Mouse (Mus musculus): ENCODE results near the gene Ap3b1.

Gene Ap3b1

DNA sequence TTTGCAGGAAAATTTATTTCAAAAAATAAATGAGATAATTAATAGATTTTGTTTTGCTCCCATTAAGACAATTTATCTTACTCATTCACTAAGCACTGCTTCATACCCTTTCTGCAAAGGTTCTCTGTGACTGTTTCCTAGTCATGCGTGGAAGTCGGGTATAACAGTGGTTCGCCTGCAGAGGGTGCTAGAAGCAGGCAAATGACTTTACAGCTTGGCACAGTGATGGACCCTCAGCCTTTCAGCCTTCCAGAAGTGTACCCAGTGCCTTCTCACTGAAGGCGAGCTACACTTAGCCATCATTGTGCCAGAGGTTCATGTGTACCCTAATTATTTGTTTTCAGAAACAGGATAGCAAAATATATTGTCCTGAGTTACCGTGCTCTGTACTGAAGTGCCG, 92.5 kb downstream of the Ap3b1 start:
- DNase-seq (ENCODE audit: low read depth in 1 of 2, low spot score in 2 of 2): no peak

GRCm38 (mm10) chr13:94454131-94454530, 95.4 kb downstream of the Ap3b1 start:
- DNase-seq (ENCODE audit: low read depth in 1 of 2, low spot score in 2 of 2): no peak

- DNase-seq (ENCODE audit: low read depth in 1 of 2, low spot score in 2 of 2): no peak
Observed at GRCm38 (mm10) chr13:94459143-94459542, 100.4 kb downstream of the Ap3b1 start.

DNA sequence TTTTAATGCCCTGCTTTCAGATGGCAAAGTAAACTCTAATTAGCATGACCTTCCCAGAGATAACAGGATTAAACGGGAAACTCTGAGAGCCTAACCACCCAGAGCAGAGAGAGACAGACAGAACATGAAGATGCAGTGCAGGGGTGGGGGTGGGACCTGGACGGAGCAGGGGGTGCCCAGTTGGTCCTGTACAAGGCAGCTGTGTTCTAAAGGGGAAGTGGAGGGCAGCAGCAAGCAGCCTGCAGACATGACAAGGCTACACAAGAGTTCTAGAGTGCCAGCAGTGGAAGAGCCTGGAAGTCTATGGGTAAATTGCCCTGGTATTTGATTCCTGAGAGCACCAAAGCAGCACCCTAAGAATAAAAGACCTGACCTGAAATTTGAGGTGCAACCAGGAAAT, 105.5 kb downstream of the Ap3b1 start:
- no peak for DNase-seq (ENCODE audit: low read depth in 1 of 2, low spot score in 2 of 2)

- DNase-seq (ENCODE audit: low read depth in 1 of 2, low spot score in 2 of 2): no peak
Observed at GRCm38 (mm10) chr13:94468551-94468950, 109.8 kb downstream of the Ap3b1 start.

DNA sequence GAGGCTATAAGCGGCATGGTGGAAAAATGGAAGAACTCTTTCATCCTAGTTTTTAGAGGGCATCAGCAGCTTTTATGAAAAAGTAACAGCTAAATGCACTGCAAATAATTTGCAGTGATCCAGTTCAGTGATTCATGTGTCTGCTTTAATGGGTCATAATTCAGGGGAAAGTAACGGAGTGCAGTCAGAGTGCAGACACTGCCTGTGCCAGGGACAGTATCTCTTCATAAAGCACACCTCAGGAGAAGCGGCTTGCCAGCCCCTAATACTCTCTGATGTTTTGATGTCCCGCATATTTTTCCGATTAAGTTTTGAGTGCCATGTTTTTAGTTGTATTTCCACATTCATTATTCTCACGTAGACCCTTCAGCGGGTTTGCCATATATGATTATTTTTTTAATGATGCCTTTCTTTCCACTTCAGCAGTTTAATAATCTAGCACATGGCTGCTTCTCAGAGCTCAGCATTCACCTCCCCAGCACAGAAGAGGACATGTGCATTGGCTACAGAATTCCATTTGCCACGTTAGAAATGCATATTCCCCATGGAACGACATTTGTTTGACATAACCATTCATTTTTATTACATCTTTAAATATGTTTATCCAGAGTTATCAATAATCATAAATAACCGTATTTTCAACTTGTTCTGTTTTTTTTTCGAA, 112.4 kb downstream of the Ap3b1 start:
- no peak for DNase-seq (ENCODE audit: low read depth in 1 of 2, low spot score in 2 of 2)

DNA sequence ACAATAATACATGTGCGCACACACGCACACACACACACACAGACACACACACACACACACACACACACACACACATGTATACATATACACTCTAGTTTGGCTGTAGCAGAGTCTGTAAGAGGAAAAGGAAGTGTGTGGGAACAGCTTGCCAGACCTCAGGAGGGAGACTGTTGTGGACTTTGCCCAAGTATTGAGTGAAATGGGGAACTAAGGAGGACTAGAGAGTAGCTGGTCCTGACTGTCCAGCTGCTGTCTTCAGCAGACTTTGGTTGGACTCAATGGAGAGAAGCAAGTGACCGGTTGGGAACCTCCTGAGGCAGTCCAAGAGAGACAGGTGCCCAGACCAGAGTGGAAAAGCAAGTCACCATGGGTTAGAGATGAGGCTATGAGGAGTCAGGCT, 117.4 kb downstream of the Ap3b1 start:
- DNase-seq (ENCODE audit: low read depth in 1 of 2, low spot score in 2 of 2): no peak

DNA sequence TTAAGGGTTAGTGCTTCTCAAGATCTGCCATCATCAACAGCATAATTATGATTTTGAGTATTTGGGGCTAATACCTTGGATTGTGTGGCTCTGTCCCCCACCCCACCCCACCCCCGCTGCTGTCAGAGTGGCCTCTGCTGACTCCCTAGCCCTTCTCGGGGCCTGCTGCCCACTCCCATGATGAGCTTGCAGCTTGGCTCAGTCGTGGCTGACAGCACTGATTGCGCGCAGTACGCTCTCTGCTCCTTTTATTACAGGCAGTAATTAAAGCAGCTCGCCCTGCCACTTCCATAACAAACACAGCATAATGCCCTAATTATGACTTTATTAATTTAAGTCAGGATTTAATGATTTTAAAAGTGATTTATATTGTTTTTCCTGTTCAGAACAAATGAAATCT, 121.5 kb downstream of the Ap3b1 start:
- DNase-seq (ENCODE audit: low read depth in 1 of 2, low spot score in 2 of 2): no peak

GRCm38 (mm10) chr13:94490684-94491083, 131.9 kb downstream of the Ap3b1 start:
- DNase-seq (ENCODE audit: low read depth in 1 of 2, low spot score in 2 of 2): no peak

DNA sequence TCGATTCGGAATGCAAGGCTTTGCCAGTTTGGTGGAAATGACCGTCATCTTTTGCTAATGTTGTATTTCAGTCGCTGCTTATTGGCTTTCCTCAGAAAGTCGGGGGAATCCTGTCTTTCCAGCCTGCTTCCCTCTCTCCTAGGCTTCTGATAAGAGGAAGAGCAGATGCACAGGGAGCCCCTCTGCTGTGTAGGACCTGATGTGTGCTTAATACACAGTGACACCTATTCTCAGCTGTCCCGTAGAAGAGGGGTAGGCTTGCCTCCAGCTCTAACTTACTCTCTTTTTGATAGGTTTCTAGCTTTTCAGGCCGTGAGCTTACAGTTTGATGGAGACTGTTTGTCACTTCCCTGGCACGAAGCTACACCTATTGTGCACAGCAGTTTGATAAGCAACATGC, 132.4 kb downstream of the Ap3b1 start:
- no peak for DNase-seq (ENCODE audit: low read depth in 1 of 2, low spot score in 2 of 2)

GRCm38 (mm10) chr13:94497521-94497920, 138.8 kb downstream of the Ap3b1 start:
- no peak for DNase-seq (ENCODE audit: low read depth in 1 of 2, low spot score in 2 of 2)

- no peak for DNase-seq (ENCODE audit: low read depth in 1 of 2, low spot score in 2 of 2)
Observed at GRCm38 (mm10) chr13:94506411-94506810, 147.7 kb downstream of the Ap3b1 start.

DNA sequence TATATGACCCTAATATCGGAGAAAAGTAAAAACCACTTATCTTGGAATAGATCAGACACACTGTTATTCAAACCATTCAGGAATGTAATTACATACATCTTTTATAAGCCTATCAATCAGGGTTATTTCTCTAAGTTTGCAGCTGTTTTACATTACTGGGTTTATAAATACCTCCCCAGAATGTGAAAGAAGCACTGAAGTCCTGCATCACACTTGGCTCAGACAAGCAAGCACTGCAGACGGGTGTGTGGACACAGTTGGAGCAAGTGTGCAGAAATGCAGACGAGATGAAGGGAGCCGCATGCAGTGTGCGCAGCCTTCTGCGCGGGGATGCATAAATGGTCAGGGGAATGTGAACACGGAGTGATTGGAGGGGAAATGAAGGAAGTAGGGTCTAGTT, 149.6 kb downstream of the Ap3b1 start:
- DNase-seq (ENCODE audit: low read depth in 1 of 2, low spot score in 2 of 2): no peak

GRCm38 (mm10) chr13:94513157-94513767, 154.5 kb downstream of the Ap3b1 start:
- DNase-seq (ENCODE audit: low read depth in 1 of 2, low spot score in 2 of 2): no peak

- no peak for DNase-seq (ENCODE audit: low read depth in 1 of 2, low spot score in 2 of 2)
Observed at GRCm38 (mm10) chr13:94513898-94514297, 155.1 kb downstream of the Ap3b1 start.

GRCm38 (mm10) chr13:94514992-94515391, 156.2 kb downstream of the Ap3b1 start:
- no peak for DNase-seq (ENCODE audit: low read depth in 1 of 2, low spot score in 2 of 2)

- DNase-seq (ENCODE audit: low read depth in 1 of 2, low spot score in 2 of 2): no peak
Observed at GRCm38 (mm10) chr13:94516532-94516931, 157.8 kb downstream of the Ap3b1 start.

DNA sequence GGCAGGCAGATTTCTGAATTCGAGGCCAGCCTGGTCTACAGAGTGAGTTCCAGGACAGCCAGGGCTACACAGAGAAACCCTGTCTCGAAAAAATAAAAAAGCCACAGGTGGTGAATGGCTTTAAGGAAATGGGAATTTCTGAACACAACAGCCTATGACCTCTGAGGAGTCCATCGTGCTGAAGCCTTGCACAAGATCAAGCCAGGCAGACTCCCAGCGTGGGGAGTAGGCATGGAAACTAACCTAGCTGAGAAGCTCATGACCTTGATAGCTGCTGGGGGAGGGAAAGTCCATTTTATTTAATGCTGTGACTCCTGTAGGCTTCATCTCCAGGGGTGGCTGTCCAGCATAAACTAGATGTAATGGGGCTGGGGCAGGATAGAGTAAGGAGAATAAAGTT, 159.4 kb downstream of the Ap3b1 start:
- no peak for DNase-seq (ENCODE audit: low read depth in 1 of 2, low spot score in 2 of 2)

DNA sequence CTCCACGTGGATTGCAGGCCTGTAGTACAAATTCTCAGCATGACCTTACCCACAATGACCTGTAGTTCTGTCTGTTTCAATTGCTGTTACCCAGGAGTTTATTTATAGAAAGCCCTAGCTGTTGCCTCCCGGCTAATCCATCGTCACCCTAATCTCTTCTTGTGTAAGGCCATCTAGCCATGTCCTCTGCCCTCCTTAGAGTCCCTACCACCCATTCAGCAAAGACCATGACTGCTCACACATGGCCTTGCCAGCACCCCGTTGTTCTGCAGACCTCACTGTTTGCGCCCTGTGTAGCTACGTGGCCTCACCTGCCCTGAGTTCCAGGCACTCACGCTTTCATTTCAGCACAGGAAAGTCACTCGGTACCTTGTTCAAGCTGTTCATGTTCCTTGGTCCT, 160.5 kb downstream of the Ap3b1 start:
- DNase-seq (ENCODE audit: low read depth in 1 of 2, low spot score in 2 of 2): no peak

DNA sequence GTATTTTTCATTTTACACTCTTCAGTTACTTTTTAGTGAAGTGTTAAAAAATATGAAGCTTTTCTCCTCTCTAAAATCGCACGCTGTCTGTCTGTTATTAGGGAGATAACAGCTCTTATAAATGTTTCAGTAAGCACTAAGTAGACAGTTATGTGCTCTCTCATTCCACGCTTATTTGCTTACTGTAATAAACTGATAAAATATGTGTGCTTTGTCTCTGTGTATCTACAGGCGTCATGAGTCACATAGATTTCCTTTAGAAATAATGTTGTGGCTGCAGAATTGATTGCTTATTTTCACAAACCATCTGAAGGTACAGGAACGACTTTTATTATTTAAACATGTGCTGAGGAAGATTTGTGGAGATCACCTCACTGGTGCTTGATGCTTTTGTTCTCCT, 164.5 kb downstream of the Ap3b1 start:
- DNase-seq (ENCODE audit: low read depth in 1 of 2, low spot score in 2 of 2): no peak

DNA sequence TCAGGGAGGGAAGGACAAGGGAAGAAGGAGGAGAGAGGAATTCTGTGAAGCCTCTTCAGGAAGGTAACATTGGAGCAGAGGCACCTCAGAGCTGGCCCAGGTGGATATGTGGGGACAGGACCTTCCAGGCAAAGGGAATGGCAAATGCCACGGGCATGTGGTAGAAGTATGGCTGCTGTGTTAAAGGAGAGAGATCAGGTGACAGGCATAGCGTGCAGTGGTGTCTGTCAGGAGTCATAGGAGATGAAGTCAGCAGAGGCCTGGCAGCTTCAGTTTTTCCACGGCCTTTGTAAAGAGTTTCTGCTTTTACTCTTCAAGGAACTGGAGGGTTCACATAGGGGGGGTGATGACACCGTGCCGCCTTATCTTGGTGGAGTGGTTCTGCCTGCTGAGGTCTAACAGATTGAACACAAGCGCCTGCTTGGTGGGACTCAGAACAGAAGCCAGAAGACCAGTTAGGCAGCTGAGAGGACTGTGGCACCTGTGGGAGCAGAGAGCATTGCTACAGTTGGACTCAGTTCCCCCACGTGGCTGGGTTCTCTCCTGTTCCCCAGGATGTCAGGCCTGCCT, 166.0 kb downstream of the Ap3b1 start:
- DNase-seq (ENCODE audit: low read depth in 1 of 2, low spot score in 2 of 2): no peak

DNA sequence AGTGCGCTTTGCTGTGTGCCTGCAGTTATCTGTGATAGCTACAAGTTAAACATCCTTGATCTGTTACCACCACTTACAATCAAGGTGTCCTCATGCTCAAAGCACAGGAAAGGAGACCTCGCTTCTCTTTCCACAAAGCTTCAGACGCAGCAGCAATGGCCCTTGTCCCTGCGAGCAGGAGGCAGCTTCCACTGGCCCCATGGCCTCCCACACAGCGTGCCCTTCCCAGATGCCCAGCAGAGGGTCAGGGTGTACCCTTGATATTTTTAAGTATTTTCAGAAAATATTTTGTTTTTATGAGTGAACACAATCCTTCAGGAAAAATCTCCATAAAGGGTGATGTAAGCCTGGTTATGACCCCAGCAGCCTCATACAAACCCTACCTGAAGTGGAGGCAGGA, 170.4 kb downstream of the Ap3b1 start:
- no peak for DNase-seq (ENCODE audit: low read depth in 1 of 2, low spot score in 2 of 2)

DNA sequence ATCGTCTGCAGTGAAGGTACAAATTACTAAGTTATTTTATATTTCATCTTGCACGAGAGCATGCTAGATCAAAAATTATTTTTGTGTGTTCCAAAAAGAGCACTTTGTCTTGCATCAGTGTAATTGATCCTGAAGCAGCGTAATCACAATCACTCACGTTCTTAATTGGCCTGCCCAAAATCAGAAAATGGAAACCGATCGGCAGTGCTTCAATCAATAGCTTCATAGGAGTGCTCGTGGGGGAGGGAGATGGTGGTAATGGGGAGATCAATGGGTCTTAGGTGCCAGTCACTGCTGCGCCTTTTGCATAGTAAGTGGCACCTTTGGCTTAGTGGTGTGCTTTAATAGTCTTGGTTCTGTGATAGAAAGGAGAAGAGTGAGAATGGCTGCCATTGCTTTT, 174.8 kb downstream of the Ap3b1 start:
- DNase-seq (ENCODE audit: low read depth in 1 of 2, low spot score in 2 of 2): no peak
